Mouse (Mus musculus): ENCODE results near the gene Gm364. TPM values are rescaled to one million over a fixed set of nuclear protein-coding genes. Genes with fewer than 3 reads are reported as not detected.

Gene Gm364
- total RNA-seq, 1 experiment = 7.9 TPM

Other genes with a start within 250 kb of the Gm364 start
- not detected in 2 replicates for gene Cd40lg, start 197.0 kb upstream of the Gm364 start, total RNA-seq (2012; rRNA removed)
- gene Arhgef6, start 70.4 kb upstream of the Gm364 start, total RNA-seq (2012; rRNA removed) = 0.69 and 1.7 TPM in 2 replicates
- 16.5 and 21.4 TPM in 2 replicates for gene Rbmx, start 16.1 kb upstream of the Gm364 start, total RNA-seq (2012; rRNA removed)
- not detected in 2 replicates for gene Gpr101, start 94.6 kb downstream of the Gm364 start, total RNA-seq (2012; rRNA removed)